Mouse (Mus musculus): Measurements from ENCODE around the gene Gm3448.
"Not testable (repeated sequence)": the region's sequence is repeated elsewhere in the genome, so short reads cannot be mapped to it uniquely, and the experiment has no call there.

- TF ChIP-seq CTCF (IDR thresholded peaks at IDR 0.05; ENCODE audit: control insufficient read depth, insufficient read depth, insufficient replicate concordance, low read depth, low read length); POLR2A (IDR thresholded peaks at IDR 0.05; ENCODE audit: control insufficient read depth, low read depth, low read length): not testable (repeated sequence)
These were observed 31.5 kb downstream of the Gm3448 start, which contains the start of gene Gm3435 for GRCm38 (mm10) chr17:15009706-15010413.
